Mouse (Mus musculus): Measurements from ENCODE around the gene Tcea3.

Gene Tcea3

DNA sequence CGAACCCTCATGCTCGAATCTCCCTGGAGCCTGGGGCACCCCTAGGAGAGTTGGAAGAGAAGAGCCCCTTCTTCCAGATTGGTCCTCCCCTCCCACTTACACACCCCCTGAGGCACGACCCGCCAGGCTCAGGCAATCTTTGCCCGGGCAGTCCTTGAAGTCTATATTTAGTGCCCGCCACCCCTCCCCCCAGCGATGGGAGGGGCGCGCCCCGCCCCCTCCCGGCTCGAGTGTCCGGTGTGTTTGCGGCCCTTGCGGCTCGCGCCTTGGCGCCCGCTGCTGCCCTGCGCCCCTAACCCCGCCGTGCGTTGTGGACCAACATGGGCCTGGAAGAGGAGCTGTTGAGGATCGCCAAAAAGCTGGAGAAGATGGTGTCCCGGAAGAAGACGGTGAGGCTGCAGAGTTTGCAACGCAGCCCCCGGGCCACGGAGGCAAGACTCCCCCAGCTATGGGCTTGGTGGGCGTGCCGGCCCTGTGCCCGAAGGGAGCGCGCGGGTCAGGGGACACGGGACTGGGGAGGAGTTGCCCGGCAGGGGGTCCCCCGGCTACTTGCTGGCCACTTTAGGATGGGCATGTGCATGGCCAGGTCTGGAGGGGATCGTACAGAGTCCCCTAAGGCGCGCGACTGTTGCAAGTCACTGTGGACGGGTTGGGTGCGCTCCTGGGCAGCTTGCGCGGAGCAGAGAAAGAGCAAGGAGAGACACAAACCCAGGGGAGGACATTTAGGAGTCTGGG is at the start of gene Tcea3:
Tcea3 (plus strand) TSS at position 1 of the 735 bp plus-strand sequence.
- peak; percentile 7 for DNase-seq

- no peak for DNase-seq
These were observed 48.7 kb upstream of the Tcea3 start for GRCm38 (mm10) chr4:136198846-136199245.

DNA sequence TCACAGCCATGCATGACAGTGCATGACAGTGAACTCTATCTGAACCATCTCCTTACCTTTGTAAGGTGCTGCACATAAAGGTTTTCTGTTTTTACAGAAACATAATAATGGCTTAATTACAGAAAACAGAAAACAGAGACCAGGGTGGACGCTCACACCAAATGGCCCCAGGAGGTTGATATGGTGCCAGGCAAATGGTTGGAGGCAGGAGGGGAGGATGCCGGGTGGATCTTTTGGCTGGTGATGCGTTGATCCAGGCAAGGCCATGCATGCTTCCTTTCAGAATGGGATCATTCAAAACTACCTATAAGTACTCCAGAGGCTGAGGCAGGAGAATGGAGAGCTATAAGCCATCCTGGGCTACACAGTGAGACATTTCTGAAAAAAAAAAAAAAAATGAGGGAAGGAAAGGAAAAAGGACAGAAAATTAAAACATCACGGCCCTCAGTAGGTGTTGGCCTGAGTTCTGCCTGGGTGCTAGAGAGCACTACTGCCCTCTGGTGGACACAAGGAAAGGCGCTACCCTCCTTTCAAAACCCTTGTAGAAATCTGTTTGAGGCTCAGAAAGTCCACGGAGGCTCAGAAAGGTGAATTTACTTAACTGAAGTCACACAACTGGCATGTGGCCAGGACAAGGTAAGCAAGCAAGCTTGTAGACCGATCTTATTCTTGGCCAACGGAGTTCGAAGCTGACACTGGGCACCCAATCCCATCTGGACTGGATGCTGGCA is 47.8 kb upstream of the Tcea3 start:
- DNase-seq = peak; percentile 55

- DNase-seq = peak; percentile 82
These were observed 45.0 kb upstream of the Tcea3 start for GRCm38 (mm10) chr4:136202509-136202908.

DNA sequence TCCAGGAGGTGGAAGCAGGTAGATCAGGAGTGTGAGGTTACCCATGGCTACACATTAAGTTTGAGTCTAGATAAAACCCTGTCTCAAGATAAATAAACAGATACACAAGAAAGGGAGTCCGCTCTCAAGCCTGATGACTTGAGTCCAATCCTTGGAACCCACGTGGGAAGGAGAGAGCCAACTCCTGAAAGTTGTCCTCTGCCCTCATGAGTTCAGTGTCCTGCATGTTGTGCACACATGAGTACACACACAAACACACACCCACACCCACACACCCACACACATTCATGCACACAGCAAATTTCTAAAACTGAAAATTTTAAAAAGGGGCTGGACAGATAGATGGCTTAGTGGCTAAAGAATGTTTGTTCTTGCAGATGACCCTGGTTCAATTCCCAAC is 42.8 kb upstream of the Tcea3 start:
- no peak for DNase-seq

DNA sequence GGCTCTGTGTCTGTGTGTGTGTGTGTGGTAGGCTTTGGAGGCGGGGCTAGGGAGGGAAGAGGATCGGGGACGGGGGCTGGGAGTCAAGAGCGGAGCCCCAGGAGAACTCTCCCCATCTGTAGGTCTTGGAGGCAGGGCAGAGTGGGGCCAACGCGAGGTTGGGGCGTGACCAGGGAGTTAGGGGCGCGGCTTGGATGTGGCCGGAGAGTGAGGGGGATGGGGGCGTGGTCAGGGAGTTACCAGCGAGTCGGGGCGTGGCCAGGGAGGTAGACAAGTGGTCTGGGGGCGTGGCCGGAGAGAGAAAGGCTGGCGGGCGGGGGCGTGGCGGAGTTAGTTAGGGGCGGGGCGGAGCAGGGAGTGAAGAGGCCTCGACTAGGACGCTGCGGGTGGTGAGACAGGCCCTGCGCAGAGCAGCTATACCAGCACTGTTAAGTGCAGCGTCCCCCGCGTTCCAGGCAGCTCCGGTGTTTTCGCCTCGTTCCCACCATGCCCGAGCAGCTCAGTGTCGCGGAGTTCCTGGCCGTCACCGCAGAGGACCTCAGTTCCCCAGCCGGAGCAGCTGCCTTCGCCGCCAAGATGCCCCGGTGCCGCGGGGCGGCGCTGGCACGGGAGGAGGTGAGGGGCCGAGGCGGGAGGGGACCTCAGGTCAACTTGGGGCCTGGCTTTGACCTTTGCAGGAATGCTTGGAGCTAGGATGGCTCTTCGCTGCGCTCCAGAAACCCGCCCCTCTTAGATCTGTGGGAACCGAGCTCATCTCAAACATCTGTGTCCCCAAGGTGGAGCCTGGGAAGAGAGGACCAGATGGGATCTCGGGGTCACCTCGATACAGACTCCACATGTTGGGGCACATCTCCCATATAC is 41.3 kb upstream of the Tcea3 start, which contains the start of gene Asap3:
Asap3 (plus strand) TSS at position 333 of the 861 bp plus-strand sequence.
- peak; percentile 91 for DNase-seq

GRCm38 (mm10) chr4:136206943-136207342 is 40.6 kb upstream of the Tcea3 start:
- no peak for DNase-seq

GRCm38 (mm10) chr4:136210931-136211330 is 36.6 kb upstream of the Tcea3 start:
- DNase-seq = no peak

GRCm38 (mm10) chr4:136213629-136214028 is 33.9 kb upstream of the Tcea3 start:
- DNase-seq = no peak

DNA sequence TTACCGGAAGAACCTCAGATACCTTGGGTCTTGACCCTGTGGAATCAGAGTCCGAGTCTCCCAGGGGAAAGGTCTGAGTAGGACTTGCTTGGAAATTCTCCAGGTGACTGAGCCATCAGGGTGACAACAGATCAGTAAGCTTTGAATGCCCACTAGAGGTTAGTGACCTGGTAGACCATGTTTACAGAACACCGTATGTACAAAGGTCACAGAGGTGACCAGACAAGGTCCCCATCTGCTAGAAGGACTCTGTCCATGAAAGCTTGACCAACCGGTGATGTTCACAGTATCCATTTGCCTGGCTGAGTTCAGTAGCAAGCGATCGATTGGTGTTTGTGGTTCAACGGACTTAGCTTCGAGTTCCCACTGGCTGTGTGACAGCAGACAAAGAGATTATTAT is 32.7 kb upstream of the Tcea3 start:
- no peak for DNase-seq

GRCm38 (mm10) chr4:136215576-136215975 is 32.0 kb upstream of the Tcea3 start:
- no peak for DNase-seq

DNA sequence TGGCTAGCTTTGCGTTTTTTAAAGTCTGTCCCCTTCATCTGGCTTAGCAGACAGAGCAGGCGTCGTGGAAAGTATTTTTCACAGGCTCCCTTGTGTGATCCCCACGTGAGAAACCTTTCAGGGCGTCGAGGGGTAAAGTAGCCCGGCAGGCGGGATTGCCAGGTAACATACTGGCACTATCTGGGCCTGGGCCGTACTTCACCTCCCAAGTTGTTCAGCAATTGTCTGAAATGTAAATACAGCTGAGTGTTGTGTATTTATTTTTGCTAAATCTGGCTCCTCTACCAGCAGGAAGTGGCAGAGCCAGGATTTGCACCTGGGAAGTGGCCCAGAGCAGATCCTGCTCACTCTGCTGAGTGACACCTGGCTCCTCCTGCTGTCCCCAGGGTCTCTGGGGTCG is 30.5 kb upstream of the Tcea3 start:
- no peak for DNase-seq

- no peak for DNase-seq
These were observed 28.8 kb upstream of the Tcea3 start for GRCm38 (mm10) chr4:136218595-136219214.

GRCm38 (mm10) chr4:136220133-136220775 is 27.3 kb upstream of the Tcea3 start:
- DNase-seq = no peak

GRCm38 (mm10) chr4:136223549-136224239 is 23.8 kb upstream of the Tcea3 start:
- DNase-seq = no peak

- DNase-seq = no peak
These were observed 23.3 kb upstream of the Tcea3 start for GRCm38 (mm10) chr4:136224240-136224559.

GRCm38 (mm10) chr4:136224677-136225460 is 22.7 kb upstream of the Tcea3 start:
- DNase-seq = no peak

DNA sequence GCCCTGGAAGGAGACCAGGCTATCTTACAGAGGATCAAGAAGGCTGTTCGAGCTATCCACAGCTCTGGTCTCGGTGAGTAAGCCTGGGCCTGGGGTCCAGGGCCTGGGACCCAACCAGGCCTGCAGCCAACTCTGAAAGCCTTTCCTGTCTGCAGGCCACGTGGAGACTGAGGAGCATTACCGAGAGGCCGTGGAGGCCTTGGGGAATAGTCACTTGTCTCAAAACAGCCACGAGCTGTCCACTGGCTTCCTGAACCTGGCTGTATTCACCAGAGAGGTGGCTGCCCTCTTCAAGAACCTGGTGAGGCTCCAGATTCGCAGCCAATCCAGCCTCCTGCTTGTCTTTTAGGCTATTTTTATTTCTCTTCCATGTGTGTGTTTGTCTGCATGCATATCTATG is 20.1 kb upstream of the Tcea3 start:
- no peak for DNase-seq

- DNase-seq = no peak
These were observed 18.9 kb upstream of the Tcea3 start for GRCm38 (mm10) chr4:136228640-136229039.

DNA sequence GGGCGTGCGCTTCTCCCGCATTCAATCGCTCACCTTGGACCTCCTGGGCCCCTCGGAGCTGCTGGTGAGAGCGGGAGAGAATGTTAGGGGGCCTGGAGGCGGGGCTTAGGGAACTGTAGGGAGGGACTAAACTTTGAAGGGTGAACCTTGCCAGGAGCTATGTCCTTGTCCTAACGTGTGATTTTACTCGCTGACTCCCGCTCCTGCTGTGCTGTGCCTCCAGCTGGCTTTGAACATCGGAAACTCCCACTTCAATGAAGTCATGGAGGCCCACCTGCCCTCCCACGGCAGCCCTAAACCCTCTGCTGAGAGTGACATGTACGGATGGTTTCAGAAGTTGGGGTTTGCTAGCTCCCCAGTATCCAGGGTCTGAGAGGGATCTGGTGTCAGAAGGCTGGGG is 8.9 kb upstream of the Tcea3 start:
- no peak for DNase-seq

DNA sequence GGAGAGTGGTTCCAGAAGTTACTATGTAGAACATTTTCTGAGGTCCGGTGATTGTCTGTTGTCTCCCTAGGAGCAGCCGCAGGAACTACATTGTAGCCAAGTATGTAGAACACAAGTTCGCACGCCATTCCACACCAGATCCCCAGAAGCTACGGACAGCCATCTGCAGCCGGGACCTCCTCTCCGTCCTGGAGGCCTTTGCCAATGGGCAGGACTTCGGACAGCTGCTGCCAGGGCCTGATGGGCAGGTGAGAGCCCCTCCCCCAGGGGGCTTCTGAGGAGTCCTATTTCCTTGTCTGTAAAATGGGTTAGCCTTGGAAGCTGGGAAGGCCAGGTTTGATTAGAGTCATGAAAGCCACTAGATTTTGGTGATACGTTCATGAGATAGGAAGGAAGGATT is 8.4 kb upstream of the Tcea3 start:
- DNase-seq = no peak
